Mouse (Mus musculus): ENCODE measurements around the gene Zfp462.

GRCm38 (mm10) chr4:54950136-54950535 lies 5.3 kb downstream of the Zfp462 start:
- TF ChIP-seq CTCF (IDR thresholded peaks at IDR 0.05; ENCODE audit: low read depth) (no peak), EP300 (IDR thresholded peaks at IDR 0.05; ENCODE audit: low read depth) (no peak)
